Mouse (Mus musculus) kidney, embryonic 14.5 days (tissue): Measurements from ENCODE around the gene Zdhhc4. TPM values are rescaled to one million over a fixed set of nuclear protein-coding genes. Genes with fewer than 3 reads are reported as not detected.

Experiments
- ATAC-seq: fragments of 200-750 bp; cut with Nextera tagmentation; 2 replicates; pipeline ENCODE4 v1.8.0; 2017; ENCODE audit warnings: moderate number of reproducible peaks, mild to moderate bottlenecking, moderate TSS enrichment, moderate library complexity; ENCODE audit not compliant: low FRiP score, low TSS enrichment
- H3K27ac ChIP-seq: fragments of 300-500 bp; sonication (generic); 2 replicates; pipeline ENCODE4 v1.5.1; 2014; ENCODE audit warnings: low read depth, mild to moderate bottlenecking, low read length, moderate library complexity, mixed read lengths
- H3K27me3 ChIP-seq: fragments of 300-500 bp; sonication (generic); 2 replicates; pipeline ENCODE4 v1.6.1; 2014; ENCODE audit warnings: mild to moderate bottlenecking, low read length; ENCODE audit not compliant: control insufficient read depth, insufficient read depth
- H3K36me3 ChIP-seq: fragments of 300-500 bp; sonication (generic); 2 replicates; pipeline ENCODE4 v1.6.1; 2014; ENCODE audit warnings: low read length, mixed read lengths; ENCODE audit not compliant: control insufficient read depth, insufficient read depth
- H3K4me1 ChIP-seq: fragments of 300-500 bp; sonication (generic); 2 replicates; pipeline ENCODE4 v1.6.1; 2014; ENCODE audit warnings: low read length, mixed read lengths; ENCODE audit not compliant: control insufficient read depth, insufficient read depth
- H3K4me2 ChIP-seq: fragments of 300-500 bp; sonication (generic); replicated peaks from 2 replicates; pipeline ENCODE4 v1.6.1; 2014; ENCODE audit warnings: low read depth, mild to moderate bottlenecking, low read length
- H3K4me3 ChIP-seq: fragments of 300-500 bp; sonication (generic); 2 replicates; pipeline ENCODE4 v1.5.1; 2014; ENCODE audit warnings: mild to moderate bottlenecking, low read length
- H3K9ac ChIP-seq: fragments of 300-500 bp; sonication (generic); 2 replicates; pipeline ENCODE4 v1.6.1; 2014; ENCODE audit warnings: low read depth, mild to moderate bottlenecking, low read length, moderate library complexity
- H3K9me3 ChIP-seq: fragments of 300-500 bp; sonication (generic); 2 replicates; pipeline ENCODE4 v1.6.1; 2016; ENCODE audit warnings: low read length; ENCODE audit not compliant: control insufficient read depth
- WGBS: fragments of 180-500 bp; shearing (Covaris S2); extraction: QIAGEN DNeasy Blood & Tissue Kit; methylation state at CpG from one replicate; pipeline ENCODE4 v1.1.7; 2014; 5-methylcytosine and 5-hydroxymethylcytosine counted together
- polyA plus RNA-seq: library from polyadenylated mRNA; unstranded; fragments of >200 nt; fragmentation: Nextera tagmentation; extraction: Ambion mirVana; gene quantifications from 2 replicates; pipeline ENCODE4 v1.2.1, GENCODE M21; 2014

The Zdhhc4 gene
- polyA plus RNA-seq, 1 experiment from 2014 or later: 86.2 TPM

DNA sequence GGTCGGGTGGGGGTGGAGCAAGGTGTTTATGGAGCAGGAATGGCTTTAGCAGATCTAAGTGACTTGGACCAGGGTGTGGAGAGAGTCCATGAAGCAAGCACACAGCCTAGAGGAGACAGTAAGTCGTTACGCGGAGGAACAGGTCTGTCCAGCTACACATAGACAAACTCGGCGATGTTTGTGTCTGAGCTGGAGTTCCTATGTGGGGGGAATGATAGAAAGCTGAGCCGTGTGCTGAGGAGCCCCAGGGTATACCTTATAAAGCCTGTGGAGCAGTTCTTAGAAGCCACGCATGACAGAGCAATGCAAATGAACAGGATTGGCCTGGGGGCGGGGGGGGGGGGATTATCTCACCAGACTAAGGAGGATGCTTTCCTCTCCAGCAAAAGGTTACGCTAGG is 49.8 kb downstream of the Zdhhc4 start:
- ATAC-seq: 0 out of 2 replicates have a peak, but pooled peaks have one; percentile 28
- H3K4me3 ChIP-seq: no peak overlapping the region
- H3K27me3 ChIP-seq: no peaks in the 10 kb centered on the region; the same call in 1 of the 2 replicates

DNA sequence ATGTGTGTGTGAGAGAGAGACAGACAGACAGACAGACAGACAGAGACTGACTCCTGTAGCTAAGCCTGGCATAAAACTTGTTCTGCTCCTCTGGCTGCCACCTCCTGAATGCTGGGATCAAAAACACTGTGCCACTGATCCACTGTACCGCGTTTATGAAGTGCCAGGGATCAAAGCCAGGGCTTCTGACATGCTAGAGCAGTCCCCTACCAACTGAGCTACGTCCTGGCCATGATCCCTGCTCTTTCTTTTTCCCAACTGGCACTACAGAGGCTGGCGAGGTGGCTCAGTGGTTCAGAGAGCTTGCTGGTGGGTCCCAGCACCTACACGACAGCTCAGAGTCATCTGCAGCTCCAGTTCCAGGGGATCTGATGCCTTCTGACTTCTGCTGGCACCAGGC is 53.3 kb downstream of the Zdhhc4 start:
- Histone ChIP-seq H3K27ac (no peak overlapping the region), H3K27me3 (no peaks in the 10 kb centered on the region; the same call in 1 of the 2 replicates), H3K36me3 (no peaks in the 10 kb centered on the region), H3K9me3 (no peaks in the 10 kb centered on the region), H3K9ac (no peak overlapping the region), H3K4me2 (no peak overlapping the region), H3K4me3 (no peak overlapping the region), H3K4me1 (no peaks in the 10 kb centered on the region)
- WGBS: 48% methylated on average over 5 of the region's 5 CpGs
- ATAC-seq: no peak

More for the DNA sequence above, 49.8 kb downstream of the Zdhhc4 start:
- no peak overlapping the region for H3K27ac ChIP-seq
- H3K4me2 ChIP-seq: no peak overlapping the region
- no peaks in the 10 kb centered on the region for H3K36me3 ChIP-seq
- WGBS: 45% methylated on average over 8 of the region's 10 CpGs
- H3K4me1 ChIP-seq: no peaks in the 10 kb centered on the region
- H3K9me3 ChIP-seq: no peaks in the 10 kb centered on the region
- H3K9ac ChIP-seq: no peak overlapping the region

DNA sequence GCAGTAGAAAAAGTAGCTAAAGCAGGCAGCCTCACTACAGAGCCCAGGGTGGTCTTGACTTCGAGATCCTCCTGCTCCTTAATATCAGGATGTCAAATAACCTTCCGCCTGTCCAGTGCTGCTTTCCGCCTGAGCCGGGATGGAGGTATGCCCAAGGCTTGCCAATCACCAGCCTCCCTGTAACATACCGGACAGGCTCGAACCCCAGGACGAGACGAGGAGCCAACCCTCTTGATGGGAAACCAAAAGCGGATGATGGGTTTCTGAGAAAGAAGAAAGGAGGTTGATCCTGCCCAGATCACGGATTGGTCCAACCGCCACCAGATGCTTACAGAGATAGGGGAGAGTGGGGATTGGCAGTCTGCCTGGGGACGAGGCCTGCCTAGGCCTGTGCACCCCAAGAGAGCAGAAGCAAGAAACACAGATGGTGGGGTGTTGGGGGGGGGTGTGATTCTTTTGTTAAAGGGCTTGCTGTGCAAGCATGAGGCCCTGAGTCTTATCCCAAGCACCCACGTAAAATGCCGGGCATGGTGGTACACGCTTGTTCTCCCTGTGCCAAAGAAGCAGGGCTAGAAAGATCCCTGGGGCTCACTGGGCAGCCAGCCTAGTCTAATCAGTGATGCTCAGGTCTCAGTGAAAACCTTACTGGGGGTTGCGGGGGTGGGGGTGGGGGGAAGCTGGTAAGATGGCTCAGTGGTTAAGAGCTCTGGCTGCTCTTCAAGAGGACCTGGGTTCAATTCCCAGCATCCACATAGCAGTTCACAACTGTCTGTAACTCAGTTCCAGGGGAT is 56.3 kb downstream of the Zdhhc4 start:
- no peaks in the 10 kb centered on the region for H3K27me3 ChIP-seq
- ATAC-seq: no peak

DNA sequence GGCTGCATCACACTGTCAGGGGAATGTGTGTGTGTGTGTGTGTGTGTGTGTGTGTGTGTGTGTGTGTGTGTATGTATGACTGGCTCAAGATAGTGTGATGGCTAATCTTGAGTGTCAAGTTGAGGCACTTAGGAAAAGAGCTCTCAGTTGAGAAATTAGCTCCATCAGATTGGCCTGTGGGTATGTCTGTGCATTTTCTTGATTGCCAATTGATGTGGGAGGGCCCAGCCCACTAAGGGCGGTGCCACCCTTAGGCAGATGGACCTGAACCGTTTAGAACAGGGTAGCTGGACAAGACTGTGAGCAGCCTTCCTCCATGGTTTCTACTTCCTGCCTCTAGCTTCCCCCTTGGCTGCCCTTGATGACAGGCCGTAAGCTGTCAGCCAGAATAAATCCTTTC is 56.9 kb downstream of the Zdhhc4 start:
- Histone ChIP-seq H3K4me2 (no peak overlapping the region), H3K4me3 (no peak overlapping the region), H3K27ac (no peak overlapping the region), H3K9me3 (no peaks in the 10 kb centered on the region), H3K27me3 (no peaks in the 10 kb centered on the region), H3K4me1 (peaks cover 6% of the 10 kb centered on the region), H3K9ac (no peak overlapping the region), H3K36me3 (no peaks in the 10 kb centered on the region)
- 64% methylated on average over 3 of the region's 3 CpGs for WGBS
- ATAC-seq: no peak

More for the DNA sequence above, 56.3 kb downstream of the Zdhhc4 start:
- Histone ChIP-seq H3K4me2 (no peak overlapping the region), H3K4me3 (no peak overlapping the region), H3K4me1 (peaks cover 6% of the 10 kb centered on the region), H3K36me3 (no peaks in the 10 kb centered on the region), H3K9me3 (no peaks in the 10 kb centered on the region), H3K9ac (no peak overlapping the region), H3K27ac (no peak overlapping the region)
- 93% methylated on average over 16 of the region's 16 CpGs for WGBS

DNA sequence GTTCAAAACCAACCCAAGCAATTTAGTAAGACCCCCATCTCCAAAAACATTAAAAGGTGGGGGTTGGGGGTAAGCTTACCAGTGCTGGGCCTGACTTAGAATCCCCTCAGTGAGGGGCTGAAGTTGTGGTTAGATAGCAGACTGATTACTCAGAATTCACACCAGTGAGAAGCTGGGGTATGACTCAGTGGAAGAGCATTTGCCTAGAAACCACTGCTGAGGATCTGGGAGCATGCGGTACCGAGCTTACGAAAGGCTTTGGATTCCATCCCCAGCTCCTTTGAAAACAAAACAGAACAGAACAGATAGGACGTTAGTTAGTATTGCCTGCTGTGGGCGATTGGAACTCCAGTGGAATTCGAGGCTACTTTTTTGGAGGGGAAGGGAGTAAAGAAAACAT is 57.4 kb downstream of the Zdhhc4 start:
- 88% methylated on average over 6 of the region's 6 CpGs for WGBS
- no peaks in the 10 kb centered on the region for H3K27me3 ChIP-seq
- no peaks in the 10 kb centered on the region for H3K36me3 ChIP-seq
- no peaks in the 10 kb centered on the region for H3K9me3 ChIP-seq
- H3K4me2 ChIP-seq: no peak overlapping the region
- no peak overlapping the region for H3K4me3 ChIP-seq
- peaks cover 6% of the 10 kb centered on the region for H3K4me1 ChIP-seq
- no peak overlapping the region for H3K9ac ChIP-seq
- no peak for ATAC-seq
- H3K27ac ChIP-seq: no peak overlapping the region

DNA sequence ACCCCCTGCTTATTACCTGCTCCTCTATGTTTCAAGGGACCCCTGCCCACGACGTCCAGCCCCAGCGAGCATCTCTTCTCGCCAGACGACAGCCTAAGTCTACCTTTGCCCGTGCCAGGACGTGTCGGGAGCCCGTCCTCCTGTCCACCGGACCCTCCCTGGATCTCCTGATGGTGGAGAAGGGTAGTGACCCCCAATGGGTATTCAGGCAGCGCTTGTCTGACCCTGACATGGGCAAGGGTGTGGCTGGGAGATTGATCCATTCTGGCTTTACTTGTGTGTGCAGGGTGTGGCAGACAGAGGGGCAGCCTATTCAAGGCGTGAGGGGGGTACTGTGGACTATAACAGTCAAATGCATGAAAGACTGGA is 58.9 kb downstream of the Zdhhc4 start:
- WGBS: 3% methylated on average over 12 of the region's 12 CpGs
- Histone ChIP-seq H3K9me3 (no peaks in the 10 kb centered on the region), H3K27me3 (no peaks in the 10 kb centered on the region), H3K4me2 (peak overlapping the region; percentile 89), H3K36me3 (no peaks in the 10 kb centered on the region), H3K9ac (peak overlapping the region; percentile 93), H3K4me3 (peak overlapping the region; percentile 89), H3K27ac (no peak overlapping the region), H3K4me1 (peaks cover 6% of the 10 kb centered on the region)
- no peak for ATAC-seq

DNA sequence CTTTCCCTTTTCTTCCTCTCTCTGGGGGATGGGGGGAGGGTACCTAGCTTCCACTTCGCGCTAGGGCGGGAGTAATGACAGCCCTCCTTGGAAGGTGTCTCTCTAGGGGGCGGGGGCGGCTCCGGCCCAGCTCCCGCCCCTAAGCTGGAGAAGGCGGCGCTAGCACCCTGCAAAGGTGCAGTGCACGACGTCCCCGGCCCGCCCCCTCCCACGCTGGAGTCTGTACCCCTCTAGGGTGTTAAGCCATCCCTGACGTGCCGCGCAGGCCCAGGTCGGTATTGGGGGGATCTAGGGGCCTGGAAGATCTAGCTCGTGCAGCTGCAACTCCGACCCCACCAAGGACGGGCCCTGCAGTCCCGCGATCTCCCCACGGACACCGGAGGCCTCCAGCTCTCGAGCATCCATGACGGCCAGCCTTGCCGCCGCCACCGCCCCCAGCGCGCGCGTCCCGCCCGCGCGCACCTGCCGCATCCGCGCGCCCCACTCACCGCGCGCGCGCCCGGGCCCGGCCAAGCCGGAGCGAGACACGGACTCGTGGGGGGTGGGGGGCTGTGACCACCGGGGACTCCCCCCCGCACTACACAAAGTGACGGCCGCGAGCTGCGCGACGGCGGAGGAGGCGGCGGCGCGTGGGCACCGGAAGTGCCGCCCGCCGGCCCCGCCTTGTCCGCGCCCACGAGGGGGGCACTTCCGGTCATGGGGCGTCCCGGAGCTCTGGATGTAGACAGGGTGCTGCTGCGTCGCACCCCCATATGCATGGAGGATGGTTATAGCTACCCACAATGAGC is 59.5 kb downstream of the Zdhhc4 start, which contains the start of gene Zfp316:
TSS of gene Zfp316 (minus strand) at position 660 of the 788 bp plus-strand sequence.
- H3K4me1 ChIP-seq: peaks cover 6% of the 10 kb centered on the region

DNA sequence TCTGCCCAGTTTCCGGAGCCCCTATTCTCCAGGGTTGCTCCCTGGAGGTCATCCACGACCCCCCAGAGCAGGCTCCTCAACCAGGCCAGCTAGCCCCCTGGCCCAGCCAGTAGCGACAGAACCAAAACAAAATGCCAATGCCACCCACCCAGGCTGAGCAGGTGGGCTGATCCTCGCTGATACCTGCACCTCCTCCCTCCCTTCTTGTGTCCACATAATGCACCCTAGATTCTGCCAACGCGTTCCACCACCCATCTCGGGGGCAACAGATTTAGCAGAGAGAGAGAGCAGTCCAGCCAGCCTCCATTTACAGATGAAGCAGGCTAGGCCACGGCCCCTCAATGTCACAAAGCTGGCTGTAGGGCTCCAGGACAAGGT is 60.1 kb downstream of the Zdhhc4 start:
- Histone ChIP-seq H3K4me2 (peak overlapping the region; percentile 89), H3K4me3 (peak overlapping the region; percentile 89), H3K4me1 (peaks cover 6% of the 10 kb centered on the region), H3K27ac (no peak overlapping the region), H3K9ac (peak overlapping the region; percentile 93), H3K9me3 (no peaks in the 10 kb centered on the region), H3K27me3 (no peaks in the 10 kb centered on the region), H3K36me3 (peaks cover 2% of the 10 kb centered on the region; the same call in 1 of the 2 replicates)
- ATAC-seq: no peak
- WGBS: 34% methylated on average over 8 of the region's 8 CpGs

More for the DNA sequence above, 59.5 kb downstream of the Zdhhc4 start, which contains the start of gene Zfp316:
- Histone ChIP-seq H3K9me3 (no peaks in the 10 kb centered on the region), H3K4me3 (peak within 1 kb of the TSS; percentile 89), H3K9ac (peak within 1 kb of the TSS; percentile 93), H3K36me3 (no peaks in the 10 kb centered on the region), H3K27ac (peak within 1 kb of the TSS; percentile 48; the same call in 1 of the 2 replicates), H3K4me2 (peak within 1 kb of the TSS; percentile 89), H3K27me3 (no peaks in the 10 kb centered on the region)
- under 1% methylated on average over 78 of the region's 79 CpGs for WGBS
- peak; percentile 88 for ATAC-seq

DNA sequence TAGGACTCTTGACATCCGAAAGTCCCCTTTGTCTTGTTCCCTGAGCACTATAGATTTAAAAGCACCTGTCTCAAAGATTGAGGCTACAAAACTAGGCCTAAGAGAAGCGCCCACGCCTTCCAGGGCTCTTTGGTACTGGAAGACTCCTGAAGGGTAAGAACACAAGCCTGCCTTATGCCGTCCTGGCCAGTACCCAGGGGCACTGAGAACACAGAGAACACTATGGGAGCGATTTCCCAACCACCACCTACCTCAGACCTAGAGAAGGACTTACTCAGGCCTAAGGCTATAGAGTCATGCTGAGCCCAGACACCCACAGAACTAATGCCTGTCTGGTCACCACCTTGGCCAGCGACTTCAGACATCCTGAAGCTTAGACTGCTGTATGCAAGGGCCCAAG is 62.3 kb downstream of the Zdhhc4 start:
- no peak overlapping the region for H3K27ac ChIP-seq

More for the DNA sequence above, 62.3 kb downstream of the Zdhhc4 start:
- no peak for ATAC-seq
- peaks cover 6% of the 10 kb centered on the region for H3K4me1 ChIP-seq
- 84% methylated on average over 6 of the region's 6 CpGs for WGBS
- no peak overlapping the region for H3K4me3 ChIP-seq
- H3K9me3 ChIP-seq: no peaks in the 10 kb centered on the region
- H3K4me2 ChIP-seq: no peak overlapping the region
- H3K27me3 ChIP-seq: no peaks in the 10 kb centered on the region
- no peak overlapping the region for H3K9ac ChIP-seq
- H3K36me3 ChIP-seq: peaks cover 21% of the 10 kb centered on the region
